Mouse (Mus musculus) forebrain, embryonic 10.5 days (tissue): ENCODE results near the gene Coq9. TPM values are rescaled to one million over a fixed set of nuclear protein-coding genes. Genes with fewer than 3 reads are reported as not detected.

Experiments used
- DNase-seq: peaks from one replicate; pipeline ENCODE4 v3.0.0-alpha.2; 2017; ENCODE audit warnings: low spot score; ENCODE audit errors: extremely low spot score
- H3K27ac ChIP-seq: fragments of 300-500 bp; sonication (generic); 2 replicates; pipeline ENCODE4 v1.5.1; 2016; ENCODE audit warnings: mild to moderate bottlenecking
- H3K27me3 ChIP-seq: fragments of 300-500 bp; sonication (generic); 2 replicates; pipeline ENCODE4 v1.6.1; 2016; ENCODE audit warnings: mild to moderate bottlenecking; ENCODE audit not compliant: poor library complexity, severe bottlenecking
- H3K36me3 ChIP-seq: fragments of 300-500 bp; sonication (generic); replicated peaks from 2 replicates; pipeline ENCODE4 v1.6.1; 2016; ENCODE audit warnings: mild to moderate bottlenecking, moderate library complexity
- H3K4me1 ChIP-seq: fragments of 300-500 bp; sonication (generic); 2 replicates; pipeline ENCODE4 v1.6.1; 2016
- H3K4me3 ChIP-seq: fragments of 300-500 bp; sonication (generic); 2 replicates; pipeline ENCODE4 v1.5.1; 2016; ENCODE audit warnings: mild to moderate bottlenecking, moderate library complexity
- H3K9me3 ChIP-seq: fragments of 300-500 bp; sonication (generic); 2 replicates; pipeline ENCODE4 v1.6.1; 2016; ENCODE audit warnings: mild to moderate bottlenecking, moderate library complexity
- WGBS: fragments of 180-500 bp; shearing (Covaris S2); methylation state at CpG from one replicate; pipeline ENCODE4 v1.1.7; 2016; 5-methylcytosine and 5-hydroxymethylcytosine counted together
- polyA plus RNA-seq: library from polyadenylated mRNA; unstranded; fragments of >200 nt; fragmentation: Nextera tagmentation; extraction: Ambion mirVana; gene quantifications from 2 replicates; pipeline ENCODE4 v1.2.1, GENCODE M21; 2016

The Coq9 gene
- 51.1 and 56.6 TPM in 2 replicates for polyA plus RNA-seq

- peaks cover 28% of the 10 kb centered on the region for H3K4me1 ChIP-seq
- peaks cover under 1% of the 10 kb centered on the region; the same call in 1 of the 2 replicates for H3K36me3 ChIP-seq
- H3K27me3 ChIP-seq = no peaks in the 10 kb centered on the region
- WGBS = under 1% methylated on average over 82 of the region's 82 CpGs
- H3K4me3 ChIP-seq = peak within 1 kb of the TSS; percentile 90
- no peaks in the 10 kb centered on the region for H3K9me3 ChIP-seq
- peak; percentile 96 for DNase-seq
- H3K27ac ChIP-seq = peak within 1 kb of the TSS; percentile 94
Observed at GRCm38 (mm10) chr8:94837662-94838574, at the start of gene Coq9, which contains the start of gene Ciapin1. TSS of gene Coq9 (plus strand) at chr8:94838321. TSS of gene Ciapin1 (minus strand) at chr8:94838358.

DNA sequence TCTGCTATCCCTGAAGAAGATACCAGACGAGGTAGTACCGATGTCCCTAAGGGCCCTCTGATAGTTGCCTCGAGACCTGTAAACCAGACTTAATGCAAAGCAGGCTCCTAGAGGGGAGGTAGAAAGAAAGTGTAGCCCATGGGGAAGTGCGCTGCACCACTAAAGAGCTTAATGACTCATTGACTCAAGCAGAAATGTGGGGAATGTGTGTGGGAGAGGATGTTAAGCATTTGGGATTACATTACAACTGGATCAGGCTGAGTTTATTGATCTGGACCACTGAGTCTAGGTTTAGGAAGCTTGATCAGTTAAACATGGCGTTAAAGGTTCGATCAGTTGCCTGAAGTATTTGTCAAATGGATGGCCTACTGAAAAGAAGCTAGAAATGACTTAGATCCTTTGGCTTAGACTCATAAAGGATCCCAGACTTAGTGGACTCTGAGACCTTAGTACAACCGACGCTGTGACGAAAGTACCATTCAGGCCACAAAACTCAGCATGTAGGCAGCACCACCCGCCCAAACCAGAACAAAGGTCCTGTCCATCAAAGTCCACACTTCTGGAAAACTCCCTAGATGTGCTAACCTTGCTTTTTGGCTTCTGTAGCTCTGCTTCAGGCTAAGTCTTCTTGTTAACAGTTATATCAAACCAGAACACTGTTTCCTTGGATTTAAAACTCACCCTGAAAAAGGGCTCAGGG lies 48.7 kb upstream of the Coq9 start:
- H3K36me3 ChIP-seq = no peaks in the 10 kb centered on the region
- H3K27ac ChIP-seq = 0 out of 2 replicates have a peak overlapping the region, but pooled peaks have one; percentile 16
- DNase-seq = no peak
- H3K4me3 ChIP-seq = no peak overlapping the region
- H3K9me3 ChIP-seq = no peaks in the 10 kb centered on the region
- H3K4me1 ChIP-seq = peaks cover 29% of the 10 kb centered on the region
- H3K27me3 ChIP-seq = no peaks in the 10 kb centered on the region
- 59% methylated on average over 10 of the region's 10 CpGs for WGBS

DNA sequence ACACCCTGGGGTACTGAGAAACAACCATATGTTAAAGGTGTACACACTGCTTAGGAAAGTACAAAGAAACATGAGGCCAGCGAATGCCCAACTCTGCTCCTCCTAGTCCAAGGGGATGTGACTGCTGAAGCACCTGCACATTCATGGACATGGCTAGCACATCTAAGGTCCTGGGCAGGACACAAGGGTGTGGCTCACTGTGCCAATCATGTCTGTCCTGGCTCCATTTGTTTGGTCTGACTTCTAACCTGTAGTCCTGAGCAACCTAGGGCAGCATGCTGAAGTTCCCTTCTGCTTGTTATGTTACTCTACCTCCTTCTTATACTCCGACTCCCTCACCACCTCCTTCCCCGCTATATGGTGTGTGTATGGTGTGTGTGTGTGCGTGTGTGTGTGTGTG lies 43.8 kb upstream of the Coq9 start:
- DNase-seq = no peak
- Histone ChIP-seq H3K9me3 (no peaks in the 10 kb centered on the region), H3K4me3 (no peak overlapping the region), H3K27me3 (no peaks in the 10 kb centered on the region), H3K36me3 (no peaks in the 10 kb centered on the region), H3K27ac (no peak overlapping the region), H3K4me1 (peaks cover 10% of the 10 kb centered on the region)
- WGBS = 87% methylated on average over 4 of the region's 4 CpGs

DNA sequence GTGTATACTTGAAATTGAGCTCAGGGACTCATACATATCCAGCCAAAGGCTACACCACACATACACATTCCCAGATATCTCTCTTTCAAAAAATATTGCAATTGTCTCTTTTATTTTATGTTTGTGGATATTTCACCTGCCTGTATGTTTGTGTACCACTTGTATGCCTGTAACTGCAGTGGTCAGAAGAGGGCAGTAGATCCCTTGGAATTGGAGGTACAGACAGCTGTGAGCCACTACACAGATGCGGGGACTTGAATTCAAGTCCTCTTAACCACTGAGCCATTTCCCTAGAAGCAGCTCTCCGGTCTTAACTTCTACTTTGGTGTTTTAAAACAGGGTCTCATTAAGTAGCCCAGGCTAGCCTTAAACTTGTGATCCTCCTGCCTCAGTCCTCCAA lies 43.3 kb upstream of the Coq9 start:
- 95% methylated on average over 2 of the region's 2 CpGs for WGBS
- H3K27ac ChIP-seq = no peak overlapping the region
- no peaks in the 10 kb centered on the region for H3K9me3 ChIP-seq
- no peaks in the 10 kb centered on the region for H3K36me3 ChIP-seq
- H3K4me3 ChIP-seq = no peak overlapping the region
- no peak for DNase-seq
- H3K27me3 ChIP-seq = no peaks in the 10 kb centered on the region
- H3K4me1 ChIP-seq = peaks cover 5% of the 10 kb centered on the region

DNA sequence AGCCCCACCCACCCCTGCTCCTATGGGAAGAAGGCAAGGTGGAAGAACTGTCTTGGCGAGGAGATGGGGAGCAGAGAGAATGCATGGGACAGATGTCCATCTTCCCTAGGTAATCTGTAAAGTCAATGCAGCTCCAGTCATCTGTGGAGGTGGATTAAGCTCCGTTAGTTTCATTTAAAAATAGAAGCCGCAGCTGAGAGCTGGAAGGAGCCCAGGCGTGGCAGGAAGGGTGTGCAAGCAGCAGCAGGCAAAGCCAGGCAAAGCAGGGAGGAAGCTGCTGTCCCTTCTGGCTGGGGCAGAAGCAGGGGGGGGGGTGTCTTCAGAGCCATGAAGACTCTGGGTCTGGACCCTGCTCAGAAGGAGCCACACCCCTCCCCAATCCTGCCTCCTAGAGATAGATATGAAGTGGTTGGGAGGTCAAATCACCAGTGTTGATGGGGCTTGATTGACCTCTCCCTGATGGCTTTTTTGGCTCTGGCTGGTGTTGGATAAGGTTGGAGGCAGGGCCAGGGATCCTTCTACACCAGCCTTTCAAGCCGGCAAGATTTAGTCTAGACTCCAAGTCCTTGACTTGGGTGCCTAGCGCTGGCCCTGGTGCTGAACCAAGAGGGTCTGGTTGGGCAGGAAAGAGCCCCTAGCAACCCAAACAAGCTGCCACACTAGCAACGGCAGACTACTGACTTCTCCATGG lies 37.7 kb upstream of the Coq9 start:
- peaks cover 12% of the 10 kb centered on the region for H3K4me1 ChIP-seq
- no peaks in the 10 kb centered on the region for H3K27me3 ChIP-seq
- no peaks in the 10 kb centered on the region for H3K36me3 ChIP-seq
- DNase-seq = no peak
- WGBS = 68% methylated on average over 7 of the region's 7 CpGs
- no peak overlapping the region for H3K4me3 ChIP-seq
- no peak overlapping the region for H3K27ac ChIP-seq
- no peaks in the 10 kb centered on the region for H3K9me3 ChIP-seq

DNA sequence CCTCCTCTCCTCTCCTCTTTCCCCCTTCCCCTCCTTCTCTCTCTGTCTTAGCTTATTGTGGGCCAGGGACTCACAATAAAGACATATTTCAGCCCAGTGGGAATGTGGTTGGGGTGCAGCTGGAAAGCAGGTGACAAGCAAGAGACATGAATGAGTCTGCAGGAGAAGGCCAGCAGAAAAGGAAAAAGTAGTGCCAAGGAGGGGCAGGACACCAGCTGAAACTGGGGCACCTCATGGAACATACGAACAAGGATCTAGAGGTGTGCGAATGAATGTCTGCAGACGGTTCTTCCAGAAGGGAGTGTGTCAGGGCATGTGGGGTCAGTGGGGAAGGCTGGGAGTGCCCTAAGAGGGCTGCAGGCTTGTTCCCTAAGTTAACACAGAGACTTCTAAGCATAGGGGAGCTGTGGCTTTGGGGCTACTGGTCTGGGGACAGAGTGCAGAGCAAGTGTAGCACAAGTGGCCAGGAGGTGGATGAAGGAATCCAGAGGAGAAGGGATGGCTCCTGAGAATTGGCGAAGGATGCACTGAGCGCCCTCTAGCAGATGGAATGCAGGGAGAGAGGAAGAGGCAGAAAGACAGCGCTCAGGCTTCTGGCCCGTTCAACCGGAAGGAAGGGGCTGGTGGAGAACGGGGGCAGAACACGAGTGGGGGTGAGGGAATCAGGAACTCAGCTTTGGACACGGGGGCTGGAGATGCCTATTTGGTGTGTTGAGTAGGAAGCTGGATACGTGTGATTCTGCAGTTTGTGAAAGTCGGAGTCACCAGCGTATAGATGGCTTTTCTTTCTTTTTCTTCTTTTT lies 36.6 kb upstream of the Coq9 start:
- no peak for DNase-seq
- Histone ChIP-seq H3K36me3 (no peaks in the 10 kb centered on the region), H3K4me3 (no peak overlapping the region), H3K27ac (no peak overlapping the region), H3K4me1 (peaks cover 19% of the 10 kb centered on the region), H3K27me3 (no peaks in the 10 kb centered on the region), H3K9me3 (no peaks in the 10 kb centered on the region)
- WGBS = 47% methylated on average over 14 of the region's 14 CpGs

DNA sequence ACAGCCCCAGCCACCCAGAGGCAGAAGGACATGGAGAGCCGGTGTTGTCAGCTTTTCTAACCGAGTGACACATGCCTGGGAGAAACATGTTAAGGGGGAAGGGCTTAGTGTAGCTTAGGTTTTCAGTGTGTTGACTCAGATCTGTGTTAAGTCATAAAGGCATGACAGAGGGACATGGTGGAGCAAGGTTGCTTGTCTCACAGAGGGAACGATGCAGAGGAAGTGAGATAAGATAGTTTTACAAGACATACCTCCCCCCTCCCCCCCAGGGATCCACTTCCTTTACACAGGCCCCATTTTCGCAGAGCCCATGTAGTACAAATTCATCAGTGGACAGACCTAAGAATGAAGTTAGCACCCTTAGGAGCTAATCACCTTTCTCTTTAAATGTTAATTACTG lies 35.7 kb upstream of the Coq9 start:
- 87% methylated on average over 4 of the region's 4 CpGs for WGBS
- H3K4me3 ChIP-seq = no peak overlapping the region

GRCm38 (mm10) chr8:94803551-94803950 lies 34.6 kb upstream of the Coq9 start:
- WGBS = 79% methylated on average over 6 of the region's 6 CpGs
- H3K27me3 ChIP-seq = no peaks in the 10 kb centered on the region
- H3K4me1 ChIP-seq = peaks cover 19% of the 10 kb centered on the region
- no peak for DNase-seq
- H3K4me3 ChIP-seq = no peak overlapping the region
- H3K36me3 ChIP-seq = no peaks in the 10 kb centered on the region
- no peak overlapping the region for H3K27ac ChIP-seq
- no peaks in the 10 kb centered on the region for H3K9me3 ChIP-seq

More for the DNA sequence above, 35.7 kb upstream of the Coq9 start:
- Histone ChIP-seq H3K27ac (no peak overlapping the region), H3K9me3 (no peaks in the 10 kb centered on the region), H3K4me1 (peaks cover 19% of the 10 kb centered on the region), H3K36me3 (no peaks in the 10 kb centered on the region), H3K27me3 (no peaks in the 10 kb centered on the region)
- no peak for DNase-seq

- Histone ChIP-seq H3K27me3 (no peaks in the 10 kb centered on the region), H3K27ac (no peak overlapping the region), H3K9me3 (no peaks in the 10 kb centered on the region), H3K36me3 (no peaks in the 10 kb centered on the region), H3K4me1 (peaks cover 19% of the 10 kb centered on the region), H3K4me3 (no peak overlapping the region)
- DNase-seq = no peak
- 80% methylated on average over 10 of the region's 10 CpGs for WGBS
Observed at GRCm38 (mm10) chr8:94804546-94805340, 33.4 kb upstream of the Coq9 start.

- peaks cover 19% of the 10 kb centered on the region for H3K4me1 ChIP-seq
- H3K9me3 ChIP-seq = no peaks in the 10 kb centered on the region
- DNase-seq = no peak
- WGBS = 68% methylated on average over 4 of the region's 4 CpGs
- no peak overlapping the region for H3K4me3 ChIP-seq
- H3K27me3 ChIP-seq = no peaks in the 10 kb centered on the region
- no peaks in the 10 kb centered on the region for H3K36me3 ChIP-seq
- no peak overlapping the region for H3K27ac ChIP-seq
Observed at GRCm38 (mm10) chr8:94805811-94806210, 32.3 kb upstream of the Coq9 start.

DNA sequence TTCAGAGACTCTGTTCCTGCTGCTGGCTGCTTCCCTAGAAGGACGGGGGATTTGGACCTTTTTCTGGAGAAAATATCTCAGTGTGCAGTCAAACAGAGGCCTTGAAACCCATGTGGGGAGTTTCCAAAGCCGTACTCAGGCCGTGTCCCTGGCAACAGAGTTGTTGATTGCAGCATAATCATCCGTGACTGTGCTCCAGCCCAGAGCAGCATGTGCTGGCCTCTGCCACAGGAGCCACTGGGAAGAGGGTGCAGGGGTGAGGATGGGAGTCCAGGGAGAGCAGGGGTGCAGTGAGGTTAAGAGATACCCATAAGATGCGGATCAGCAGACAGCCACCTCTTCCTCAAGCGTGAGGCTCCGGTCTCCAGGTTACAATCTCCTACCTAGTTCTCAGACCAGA lies 30.6 kb upstream of the Coq9 start:
- 74% methylated on average over 7 of the region's 7 CpGs for WGBS
- peaks cover 12% of the 10 kb centered on the region for H3K4me1 ChIP-seq
- H3K27me3 ChIP-seq = no peaks in the 10 kb centered on the region
- DNase-seq = no peak
- no peaks in the 10 kb centered on the region for H3K9me3 ChIP-seq
- no peak overlapping the region for H3K27ac ChIP-seq
- no peaks in the 10 kb centered on the region for H3K36me3 ChIP-seq
- no peak overlapping the region for H3K4me3 ChIP-seq
